Comparison of ENCODE assay signal across 8 mouse cellular contexts in genomic region chr10:110918414-110919391, GRCm38 (mm10). TPM values are rescaled to one million over a fixed set of nuclear protein-coding genes. Genes with fewer than 3 reads are reported as not detected.
DNase-seq lines count a peak whose midpoint lies in the region; ATAC-seq and TF ChIP-seq lines count a peak whose summit lies in the region.

No protein-coding gene starts in this region.

- WGBS in limb, embryonic 11.5 days, result 15% methylated on average over 26 of the region's 26 CpGs
- 21% methylated on average over 26 of the region's 26 CpGs for WGBS in midbrain, postnatal 0 days

- peak overlapping the region; percentile 66 for H3K4me2 ChIP-seq in limb, embryonic 11.5 days (ENCODE audit: low read depth, severe bottlenecking)
- H3K4me2 ChIP-seq in midbrain, postnatal 0 days (ENCODE audit: low read depth, low read length, poor library complexity, severe bottlenecking), result peak overlapping the region; percentile 92

- H3K9ac ChIP-seq in limb, embryonic 11.5 days (ENCODE audit: low read length), result peak overlapping the region; percentile 91
- H3K9ac ChIP-seq in midbrain, postnatal 0 days (replicated peaks; ENCODE audit: low read length, poor library complexity, severe bottlenecking), result peak overlapping the region; percentile 71; the same call in 1 of the 2 replicates

- no peaks in the 10 kb centered on the region for H3K36me3 ChIP-seq in limb, embryonic 11.5 days (ENCODE audit: control insufficient read depth, insufficient read depth, low read length)
- H3K36me3 ChIP-seq in midbrain, postnatal 0 days (ENCODE audit: insufficient read depth, low read length), result no peaks in the 10 kb centered on the region

- peaks cover 9% of the 10 kb centered on the region for H3K4me1 ChIP-seq in limb, embryonic 11.5 days (ENCODE audit: control insufficient read depth, insufficient read depth, low read length)
- no peaks in the 10 kb centered on the region for H3K4me1 ChIP-seq in midbrain, postnatal 0 days (ENCODE audit: insufficient read depth, low read length)

- peak overlapping the region; percentile 64; the same call in 1 of the 2 replicates for H3K4me3 ChIP-seq in limb, embryonic 11.5 days (ENCODE audit: low read depth, low read length)
- peak overlapping the region; percentile 65 for H3K4me3 ChIP-seq in midbrain, postnatal 0 days (ENCODE audit: low read depth, low read length)

- peak; percentile 56 for DNase-seq in adrenal gland, postnatal 10 days
- DNase-seq in adrenal gland, adult 18-20 months (ENCODE audit: low spot score in 2 of 2), result no peak
- DNase-seq in WW6 (ENCODE audit: low read depth, low spot score), result peak; percentile 45
- DNase-seq in limb, embryonic 11.5 days (ENCODE audit: low spot score), result peak; percentile 63
- peak; percentile 32 for DNase-seq in midbrain, postnatal 0 days (ENCODE audit: low spot score)
- DNase-seq in right cerebral cortex, postnatal 4 days, result no peak
- no peak for DNase-seq in right cerebral cortex, postnatal 14 days

- no peak for TF ChIP-seq CTCF in midbrain, postnatal 0 days (IDR thresholded peaks at IDR 0.05)

- H3K9me3 ChIP-seq in limb, embryonic 11.5 days (ENCODE audit: control insufficient read depth, low read length), result no peaks in the 10 kb centered on the region
- no peaks in the 10 kb centered on the region for H3K9me3 ChIP-seq in midbrain, postnatal 0 days (ENCODE audit: low read length)

- peak; percentile 55 for ATAC-seq in granulocyte monocyte progenitor cell, adult 5-6 weeks (replicated peaks; ENCODE audit: poor library complexity, severe bottlenecking)
- 0 out of 2 replicates have a peak, but pooled peaks have one; percentile 22 for ATAC-seq in limb, embryonic 11.5 days (ENCODE audit: insufficient number of reproducible peaks, low FRiP score, low TSS enrichment, low read depth)
- ATAC-seq in midbrain, postnatal 0 days (ENCODE audit: low FRiP score), result no peak

- peak overlapping the region; percentile 91 for H3K27ac ChIP-seq in limb, embryonic 11.5 days (replicated peaks; ENCODE audit: low read depth, low read length)
- H3K27ac ChIP-seq in midbrain, postnatal 0 days (ENCODE audit: low read depth, low read length), result peak overlapping the region; percentile 79; the same call in 1 of the 2 replicates

- H3K27me3 ChIP-seq in limb, embryonic 11.5 days (ENCODE audit: control insufficient read depth, insufficient read depth, low read length), result no peaks in the 10 kb centered on the region
- no peaks in the 10 kb centered on the region for H3K27me3 ChIP-seq in midbrain, postnatal 0 days (ENCODE audit: insufficient read depth, low read length)

RNA-seq across cellular contexts. Expression of gene Csrp2, which starts 0.9 kb away (rescaled TPM):
- 100 to 1,000 TPM; 245 to 263 TPM for total RNA-seq in adrenal gland, postnatal 10 days (2021)
- 100 to 1,000 TPM; 140 to 186 TPM for total RNA-seq in adrenal gland, adult 18-20 months (2021)
- total RNA-seq in granulocyte monocyte progenitor cell, adult 5-6 weeks (2014; fragmentation: Nextera tagmentation), result 38.3 and 53.6 TPM in 2 replicates
- 85.8 and 119 TPM in 2 replicates for total RNA-seq in granulocyte monocyte progenitor cell, adult 5-6 weeks (2017)
- polyA plus RNA-seq in limb, embryonic 11.5 days (2014; fragmentation: Nextera tagmentation; extraction: Ambion mirVana), result 169 and 172 TPM in 2 replicates
- total RNA-seq in midbrain, postnatal 0 days (2014; rRNA removed), result 43.1 and 62.1 TPM in 2 replicates
- polyA plus RNA-seq in midbrain, postnatal 0 days (2015; fragmentation: Nextera tagmentation; extraction: Ambion mirVana), result 77.0 and 80.1 TPM in 2 replicates

Comparison
In these comparisons a context has a peak if more than half of its experiments do, and no peak if none do; other contexts are left out.
1. DNase-seq: peak in adrenal gland, postnatal 10 days (single experiment), WW6 (single experiment), limb, embryonic 11.5 days (single experiment) and midbrain, postnatal 0 days (single experiment); none in adrenal gland, adult 18-20 months (0 of 2), right cerebral cortex, postnatal 4 days (single experiment) and right cerebral cortex, postnatal 14 days (single experiment).